Mouse (Mus musculus): ENCODE results near the gene Pbx3. TPM values are rescaled to one million over a fixed set of nuclear protein-coding genes. Genes with fewer than 3 reads are reported as not detected.

Pbx3 gene
- polyA plus RNA-seq, 1 experiment from 2014 or later: 118 TPM

- peak; percentile 63 for ATAC-seq (ENCODE audit: low FRiP score)
- Histone ChIP-seq H3K9ac (replicated peaks) (peak overlapping the region; percentile 51), H3K4me2 (peak overlapping the region; percentile 77), H3K27me3 (replicated peaks) (no peaks in the 10 kb centered on the region), H3K36me3 (no peaks in the 10 kb centered on the region), H3K4me3 (replicated peaks) (peak overlapping the region; percentile 46), H3K27ac (replicated peaks) (peak overlapping the region; percentile 88), H3K4me1 (peaks cover 41% of the 10 kb centered on the region), H3K9me3 (replicated peaks) (no peaks in the 10 kb centered on the region)
- WGBS: 3% methylated on average over 18 of the region's 18 CpGs
These were observed 122.8 kb downstream of the Pbx3 start for GRCm38 (mm10) chr2:34249961-34250658.

- H3K27ac ChIP-seq (replicated peaks): peak overlapping the region; percentile 88
- peak; percentile 86 for ATAC-seq (ENCODE audit: low FRiP score)
- peak overlapping the region; percentile 46 for H3K4me3 ChIP-seq (replicated peaks)
- peaks cover 42% of the 10 kb centered on the region for H3K4me1 ChIP-seq
- H3K36me3 ChIP-seq: no peaks in the 10 kb centered on the region
- H3K9me3 ChIP-seq (replicated peaks): no peaks in the 10 kb centered on the region
- H3K4me2 ChIP-seq: peak overlapping the region; percentile 77
- 1% methylated on average over 15 of the region's 15 CpGs for WGBS
- H3K27me3 ChIP-seq (replicated peaks): no peaks in the 10 kb centered on the region
- H3K9ac ChIP-seq (replicated peaks): peak overlapping the region; percentile 51
These were observed 123.6 kb downstream of the Pbx3 start for GRCm38 (mm10) chr2:34249141-34249960.

- Histone ChIP-seq H3K4me1 (peaks cover 14% of the 10 kb centered on the region), H3K27ac (replicated peaks) (no peak overlapping the region), H3K4me2 (no peak overlapping the region), H3K9me3 (replicated peaks) (no peaks in the 10 kb centered on the region), H3K36me3 (no peaks in the 10 kb centered on the region), H3K4me3 (replicated peaks) (no peak overlapping the region), H3K27me3 (replicated peaks) (no peaks in the 10 kb centered on the region), H3K9ac (replicated peaks) (no peak overlapping the region)
- no peak for ATAC-seq (ENCODE audit: low FRiP score)
These were observed 132.1 kb downstream of the Pbx3 start for GRCm38 (mm10) chr2:34240885-34241284.

DNA sequence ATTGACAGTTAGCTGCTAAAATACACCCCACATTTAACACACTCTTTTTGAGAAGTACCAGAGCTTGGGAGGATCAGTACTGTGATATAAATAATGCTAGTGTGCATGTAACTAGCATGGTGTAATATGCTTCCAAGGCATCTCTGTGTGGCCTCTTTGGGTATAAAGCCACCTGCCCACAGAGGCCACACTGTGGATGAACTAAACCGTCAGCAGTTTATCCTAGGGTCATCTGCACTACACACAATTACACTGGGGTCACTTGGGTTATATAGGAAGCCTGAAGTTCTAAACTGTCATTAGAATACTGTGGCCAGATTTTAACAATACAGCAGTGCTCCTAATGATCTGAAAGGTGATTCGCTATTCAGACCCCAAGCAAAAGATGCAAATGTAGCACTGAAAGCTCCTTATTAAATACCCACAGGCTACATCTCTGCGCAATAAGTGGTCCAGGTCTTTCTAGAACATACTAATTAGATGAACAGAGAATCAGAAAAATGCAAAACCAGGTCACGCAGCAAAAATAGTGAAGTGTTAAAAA is 133.6 kb downstream of the Pbx3 start:
- H3K4me3 ChIP-seq (replicated peaks): no peak overlapping the region
- H3K4me1 ChIP-seq: peaks cover 18% of the 10 kb centered on the region
- H3K27ac ChIP-seq (replicated peaks): no peak overlapping the region
- 35% methylated on average over 4 of the region's 4 CpGs for WGBS
- ATAC-seq (ENCODE audit: low FRiP score): no peak
- H3K27me3 ChIP-seq (replicated peaks): no peaks in the 10 kb centered on the region
- no peaks in the 10 kb centered on the region for H3K36me3 ChIP-seq
- H3K4me2 ChIP-seq: no peak overlapping the region
- H3K9ac ChIP-seq (replicated peaks): no peak overlapping the region
- H3K9me3 ChIP-seq (replicated peaks): no peaks in the 10 kb centered on the region

GRCm38 (mm10) chr2:34235467-34236075 is 137.4 kb downstream of the Pbx3 start:
- H3K4me3 ChIP-seq (replicated peaks): no peak overlapping the region
- H3K9ac ChIP-seq (replicated peaks): no peak overlapping the region
- WGBS: 11% methylated on average over 8 of the region's 8 CpGs
- no peaks in the 10 kb centered on the region for H3K27me3 ChIP-seq (replicated peaks)
- H3K27ac ChIP-seq (replicated peaks): peak overlapping the region; percentile 49
- no peaks in the 10 kb centered on the region for H3K36me3 ChIP-seq
- H3K9me3 ChIP-seq (replicated peaks): no peaks in the 10 kb centered on the region
- H3K4me1 ChIP-seq: peaks cover 38% of the 10 kb centered on the region
- ATAC-seq (ENCODE audit: low FRiP score): 0 out of 2 replicates have a peak, but pooled peaks have one; percentile 47
- peak overlapping the region; percentile 16; the same call in 1 of the 2 replicates for H3K4me2 ChIP-seq

DNA sequence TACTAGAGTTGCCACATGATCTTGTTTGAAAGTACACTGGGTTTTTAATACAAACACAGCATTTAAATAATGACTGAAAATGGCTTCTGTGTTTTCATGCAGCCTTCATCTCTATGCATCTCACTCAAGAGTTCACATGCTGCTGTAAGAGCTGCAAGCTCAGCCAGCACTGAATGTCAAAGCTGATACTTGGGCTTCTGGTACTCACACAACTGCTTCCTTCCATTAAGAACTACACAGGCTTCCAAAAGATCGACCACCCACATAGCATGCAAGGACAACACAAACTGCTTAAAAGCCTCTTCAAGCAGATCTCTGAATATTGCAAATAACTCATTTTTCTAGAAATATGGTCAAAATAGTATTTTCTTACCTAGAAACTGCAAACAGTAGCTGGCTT is 138.7 kb downstream of the Pbx3 start:
- Histone ChIP-seq H3K4me3 (replicated peaks) (no peak overlapping the region), H3K27ac (replicated peaks) (0 out of 2 replicates have a peak overlapping the region, but pooled peaks have one; percentile 2), H3K4me1 (peaks cover 51% of the 10 kb centered on the region)

DNA sequence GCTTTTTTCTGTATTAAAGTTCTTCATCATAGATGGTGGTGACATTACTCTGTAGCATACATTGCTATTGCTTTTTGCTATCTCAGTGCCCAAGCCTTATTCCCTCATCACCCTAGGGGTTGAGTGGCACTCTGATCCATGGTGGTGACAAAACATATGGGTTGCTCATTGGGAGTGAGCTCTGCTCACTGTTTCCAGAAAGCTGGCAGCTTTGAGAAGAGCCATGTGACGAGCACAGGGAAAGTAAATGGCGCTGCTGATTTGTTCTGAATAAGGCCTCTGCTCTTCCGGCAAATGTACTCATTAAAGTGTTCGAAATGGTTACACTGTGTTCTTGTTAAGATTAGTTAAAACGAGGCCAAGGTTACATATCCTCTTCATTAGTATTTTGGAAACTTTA is 139.7 kb downstream of the Pbx3 start:
- ATAC-seq (ENCODE audit: low FRiP score): no peak
- WGBS: 59% methylated on average over 5 of the region's 5 CpGs

More for the DNA sequence above, 138.7 kb downstream of the Pbx3 start:
- H3K9me3 ChIP-seq (replicated peaks): no peaks in the 10 kb centered on the region
- no peaks in the 10 kb centered on the region for H3K36me3 ChIP-seq
- ATAC-seq (ENCODE audit: low FRiP score): no peak
- no peak overlapping the region for H3K4me2 ChIP-seq
- H3K9ac ChIP-seq (replicated peaks): no peak overlapping the region
- WGBS: 40% methylated on average over 1 of the region's 1 CpGs
- no peaks in the 10 kb centered on the region for H3K27me3 ChIP-seq (replicated peaks)

GRCm38 (mm10) chr2:34227688-34228087 is 145.3 kb downstream of the Pbx3 start:
- Histone ChIP-seq H3K27me3 (replicated peaks) (no peaks in the 10 kb centered on the region), H3K9me3 (replicated peaks) (no peaks in the 10 kb centered on the region), H3K4me1 (peaks cover 40% of the 10 kb centered on the region), H3K27ac (replicated peaks) (peak overlapping the region; percentile 19; the same call in 1 of the 2 replicates), H3K4me2 (no peak overlapping the region), H3K4me3 (replicated peaks) (no peak overlapping the region), H3K9ac (replicated peaks) (no peak overlapping the region), H3K36me3 (no peaks in the 10 kb centered on the region)
- WGBS: 35% methylated on average over 4 of the region's 4 CpGs
- ATAC-seq (ENCODE audit: low FRiP score): no peak

More for the DNA sequence above, 139.7 kb downstream of the Pbx3 start:
- Histone ChIP-seq H3K36me3 (no peaks in the 10 kb centered on the region), H3K4me2 (no peak overlapping the region), H3K4me3 (replicated peaks) (no peak overlapping the region), H3K27me3 (replicated peaks) (no peaks in the 10 kb centered on the region), H3K4me1 (peaks cover 55% of the 10 kb centered on the region), H3K9ac (replicated peaks) (no peak overlapping the region), H3K9me3 (replicated peaks) (no peaks in the 10 kb centered on the region), H3K27ac (replicated peaks) (no peak overlapping the region)

- Histone ChIP-seq H3K4me3 (replicated peaks) (no peak overlapping the region), H3K27me3 (replicated peaks) (no peaks in the 10 kb centered on the region), H3K4me1 (peaks cover 27% of the 10 kb centered on the region), H3K4me2 (no peak overlapping the region), H3K36me3 (no peaks in the 10 kb centered on the region), H3K9me3 (replicated peaks) (no peaks in the 10 kb centered on the region), H3K27ac (replicated peaks) (no peak overlapping the region), H3K9ac (replicated peaks) (no peak overlapping the region)
- 39% methylated on average over 6 of the region's 6 CpGs for WGBS
- no peak for ATAC-seq (ENCODE audit: low FRiP score)
These were observed 147.5 kb downstream of the Pbx3 start for GRCm38 (mm10) chr2:34225470-34225869.

DNA sequence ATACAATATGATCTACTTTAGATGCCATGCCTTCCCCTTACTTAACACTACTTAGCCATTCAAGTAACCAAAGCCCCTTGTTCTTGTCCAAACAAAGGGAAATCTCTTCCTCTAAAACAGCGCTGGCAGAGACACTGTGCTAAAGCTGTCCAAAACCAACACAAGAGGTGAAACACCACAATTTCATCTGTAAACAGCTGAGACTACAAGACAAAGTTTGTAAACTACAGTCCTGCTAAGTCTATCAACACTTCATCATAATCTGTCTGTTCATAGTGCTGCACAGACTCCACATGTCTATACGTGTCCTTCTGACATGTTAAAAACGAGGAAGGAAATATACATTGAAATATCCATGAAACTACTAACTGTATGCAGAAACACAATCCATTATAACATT is 151.5 kb downstream of the Pbx3 start:
- 86% methylated on average over 3 of the region's 3 CpGs for WGBS

GRCm38 (mm10) chr2:34219150-34219549 is 153.8 kb downstream of the Pbx3 start:
- H3K27me3 ChIP-seq (replicated peaks): no peaks in the 10 kb centered on the region
- no peak overlapping the region for H3K9ac ChIP-seq (replicated peaks)
- no peaks in the 10 kb centered on the region for H3K9me3 ChIP-seq (replicated peaks)
- no peak overlapping the region for H3K4me3 ChIP-seq (replicated peaks)
- H3K4me1 ChIP-seq: no peaks in the 10 kb centered on the region
- WGBS: 91% methylated on average over 1 of the region's 1 CpGs
- ATAC-seq (ENCODE audit: low FRiP score): no peak
- 0 out of 2 replicates have a peak overlapping the region, but pooled peaks have one; percentile 7 for H3K27ac ChIP-seq (replicated peaks)
- no peaks in the 10 kb centered on the region for H3K36me3 ChIP-seq
- no peak overlapping the region for H3K4me2 ChIP-seq

More for the DNA sequence above, 151.5 kb downstream of the Pbx3 start:
- Histone ChIP-seq H3K9me3 (replicated peaks) (no peaks in the 10 kb centered on the region), H3K4me3 (replicated peaks) (no peak overlapping the region), H3K4me1 (peaks cover 5% of the 10 kb centered on the region), H3K4me2 (no peak overlapping the region), H3K27ac (replicated peaks) (no peak overlapping the region), H3K9ac (replicated peaks) (no peak overlapping the region), H3K36me3 (no peaks in the 10 kb centered on the region), H3K27me3 (replicated peaks) (no peaks in the 10 kb centered on the region)
- no peak for ATAC-seq (ENCODE audit: low FRiP score)

Measured in neural tube, embryonic 15.5 days (tissue).